Comparison of ENCODE assay signal across 9 mouse cellular contexts in genomic region chr4:143379931-143380715, GRCm38 (mm10). TPM values are rescaled to one million over a fixed set of nuclear protein-coding genes. Genes with fewer than 3 reads are reported as not detected.
DNase-seq lines count a peak whose midpoint lies in the region; ATAC-seq and TF ChIP-seq lines count a peak whose summit lies in the region.
"Had no signal": no experiment of that assay in that cellular context is flagged by ENCODE, and none has a peak within 500 bp of the region (broad histone marks: within the 10 kb centered on the region; RNA-seq: fewer than 3 reads in every experiment).

No protein-coding gene starts in this region.

- no peak overlapping the region for H3K9ac ChIP-seq in embryonic facial prominence, embryonic 14.5 days (ENCODE audit: low read depth, low read length)
- 0 out of 2 replicates have a peak overlapping the region, but pooled peaks have one; percentile 35 for H3K9ac ChIP-seq in hindbrain, embryonic 13.5 days
- peak overlapping the region; percentile 33 for H3K9ac ChIP-seq in neural tube, embryonic 11.5 days (ENCODE audit: low read length)
- H3K9ac ChIP-seq: lung, embryonic 14.5 days had no signal

- H3K36me3 ChIP-seq in embryonic facial prominence, embryonic 14.5 days (ENCODE audit: control insufficient read depth, insufficient read depth, low read length): no peaks in the 10 kb centered on the region
- H3K36me3 ChIP-seq in hindbrain, embryonic 13.5 days: no peaks in the 10 kb centered on the region
- H3K36me3 ChIP-seq in neural tube, embryonic 11.5 days (ENCODE audit: control insufficient read depth, insufficient read depth, low read length): no peaks in the 10 kb centered on the region

- no peak overlapping the region for H3K27ac ChIP-seq in embryonic facial prominence, embryonic 14.5 days (replicated peaks; ENCODE audit: low read depth, low read length)
- peak overlapping the region; percentile 56 for H3K27ac ChIP-seq in hindbrain, embryonic 13.5 days
- peak overlapping the region; percentile 84 for H3K27ac ChIP-seq in neural tube, embryonic 11.5 days (ENCODE audit: low read depth, low read length)

- peak; percentile 18 for DNase-seq in layer of hippocampus, adult 11-12 months (ENCODE audit: low spot score)
- no peak for DNase-seq in layer of hippocampus, adult 9-10 months (ENCODE audit: low spot score)
- DNase-seq in embryonic facial prominence, embryonic 14.5 days (ENCODE audit: low spot score): peak; percentile 10
- DNase-seq in neural tube, embryonic 11.5 days (ENCODE audit: low spot score): peak; percentile 71
- no peak for DNase-seq in thymus, postnatal 14 days
- DNase-seq in lung, adult 2 months: no peak
- DNase-seq in thymus, postnatal 36 days: no peak

- no peak for TF ChIP-seq POLR2A in lung, adult 2 months (IDR thresholded peaks at IDR 0.05; ENCODE audit: borderline replicate concordance, extremely low read depth, low read depth, low read length)

- TF ChIP-seq CTCF in lung, adult 2 months (IDR thresholded peaks at IDR 0.05; ENCODE audit: insufficient read depth, low read length): no peak

- H3K4me3 ChIP-seq in embryonic facial prominence, embryonic 14.5 days (ENCODE audit: low read depth, low read length): no peak overlapping the region
- H3K4me3 ChIP-seq in hindbrain, embryonic 13.5 days: no peak overlapping the region
- no peak overlapping the region for H3K4me3 ChIP-seq in neural tube, embryonic 11.5 days (ENCODE audit: low read depth, low read length)
- no peak overlapping the region for H3K4me3 ChIP-seq in lung, adult 2 months (replicated peaks; ENCODE audit: extremely low read depth, low read depth, low read length)

- 30% methylated on average over 15 of the region's 15 CpGs for WGBS in embryonic facial prominence, embryonic 14.5 days
- 11% methylated on average over 15 of the region's 15 CpGs for WGBS in hindbrain, embryonic 13.5 days
- 21% methylated on average over 15 of the region's 15 CpGs for WGBS in neural tube, embryonic 11.5 days
- WGBS in lung, adult 2 months: 32% methylated on average over 15 of the region's 15 CpGs

- ATAC-seq in embryonic facial prominence, embryonic 14.5 days (ENCODE audit: low read depth): no peak
- ATAC-seq in hindbrain, embryonic 13.5 days (ENCODE audit: low FRiP score): peak; percentile 81
- peak; percentile 89 for ATAC-seq in neural tube, embryonic 11.5 days (ENCODE audit: insufficient read depth, low FRiP score, low TSS enrichment)

- peaks cover 10% of the 10 kb centered on the region; the same call in 1 of the 2 replicates for H3K27me3 ChIP-seq in embryonic facial prominence, embryonic 14.5 days (replicated peaks; ENCODE audit: control insufficient read depth, insufficient read depth, low read length)
- H3K27me3 ChIP-seq in hindbrain, embryonic 13.5 days: peaks cover 4% of the 10 kb centered on the region; the same call in 1 of the 2 replicates
- no peaks in the 10 kb centered on the region for H3K27me3 ChIP-seq in neural tube, embryonic 11.5 days (ENCODE audit: control insufficient read depth, insufficient read depth, low read length)

- H3K9me3 ChIP-seq in embryonic facial prominence, embryonic 14.5 days (ENCODE audit: control insufficient read depth, low read length): no peaks in the 10 kb centered on the region
- no peaks in the 10 kb centered on the region for H3K9me3 ChIP-seq in hindbrain, embryonic 13.5 days
- H3K9me3 ChIP-seq in neural tube, embryonic 11.5 days (ENCODE audit: control insufficient read depth, low read length): no peaks in the 10 kb centered on the region

- H3K4me1 ChIP-seq in embryonic facial prominence, embryonic 14.5 days (ENCODE audit: control insufficient read depth, insufficient read depth, low read length): no peaks in the 10 kb centered on the region
- peaks cover 18% of the 10 kb centered on the region for H3K4me1 ChIP-seq in hindbrain, embryonic 13.5 days (replicated peaks)
- H3K4me1 ChIP-seq in neural tube, embryonic 11.5 days (ENCODE audit: control insufficient read depth, insufficient read depth, low read length): peaks cover 8% of the 10 kb centered on the region
- no peaks in the 10 kb centered on the region for H3K4me1 ChIP-seq in lung, adult 2 months (ENCODE audit: control insufficient read depth, insufficient read depth, low read length)

- no peak overlapping the region for H3K4me2 ChIP-seq in embryonic facial prominence, embryonic 14.5 days (ENCODE audit: low read depth, low read length)
- H3K4me2 ChIP-seq in hindbrain, embryonic 13.5 days: peak overlapping the region; percentile 43
- peak overlapping the region; percentile 32 for H3K4me2 ChIP-seq in neural tube, embryonic 11.5 days (ENCODE audit: low read depth)
- H3K4me2 ChIP-seq: lung, embryonic 14.5 days had no signal

RNA-seq across cellular contexts. Expression of gene Pramel1, which starts 14.1 kb away (rescaled TPM):
- polyA plus RNA-seq in embryonic facial prominence, embryonic 14.5 days (2014; fragmentation: Nextera tagmentation; extraction: Ambion mirVana): not detected in 2 replicates
- not detected in 2 replicates for polyA plus RNA-seq in hindbrain, embryonic 13.5 days (2015; fragmentation: Nextera tagmentation; extraction: Ambion mirVana)
- polyA plus RNA-seq in neural tube, embryonic 11.5 days (2014; fragmentation: Nextera tagmentation; extraction: Ambion mirVana): not detected in 2 replicates
- polyA plus RNA-seq in lung, adult 2 months (2012; rRNA removed): not detected in 2 replicates
- polyA plus RNA-seq: lung, embryonic 14.5 days had no signal

RNA-seq across cellular contexts. Expression of gene Lrrc38, which starts 30.6 kb away (rescaled TPM):
- 2.2 and 2.3 TPM in 2 replicates for polyA plus RNA-seq in embryonic facial prominence, embryonic 14.5 days (2014; fragmentation: Nextera tagmentation; extraction: Ambion mirVana)
- polyA plus RNA-seq in hindbrain, embryonic 13.5 days (2015; fragmentation: Nextera tagmentation; extraction: Ambion mirVana): 0.22 TPM in 2 replicates
- 0.48 and 1.1 TPM in 2 replicates for polyA plus RNA-seq in neural tube, embryonic 11.5 days (2014; fragmentation: Nextera tagmentation; extraction: Ambion mirVana)
- 0.07 and 0.25 TPM in 2 replicates for polyA plus RNA-seq in lung, adult 2 months (2012; rRNA removed)
- polyA plus RNA-seq: lung, embryonic 14.5 days had no signal

RNA-seq across cellular contexts. Expression of gene Pramef8, which starts 32.1 kb away (rescaled TPM):
- polyA plus RNA-seq in embryonic facial prominence, embryonic 14.5 days (2014; fragmentation: Nextera tagmentation; extraction: Ambion mirVana): 8.8 and 12.1 TPM in 2 replicates
- polyA plus RNA-seq in hindbrain, embryonic 13.5 days (2015; fragmentation: Nextera tagmentation; extraction: Ambion mirVana): 23.5 and 26.6 TPM in 2 replicates
- polyA plus RNA-seq in neural tube, embryonic 11.5 days (2014; fragmentation: Nextera tagmentation; extraction: Ambion mirVana): 17.3 and 17.4 TPM in 2 replicates
- 4.4 and 6.0 TPM in 2 replicates for polyA plus RNA-seq in lung, adult 2 months (2012; rRNA removed)

Comparison
In these comparisons a context has a peak if more than half of its experiments do, and no peak if none do; other contexts are left out.
1. DNase-seq: peak in layer of hippocampus, adult 11-12 months (single experiment), embryonic facial prominence, embryonic 14.5 days (single experiment) and neural tube, embryonic 11.5 days (single experiment); none in layer of hippocampus, adult 9-10 months (single experiment), thymus, postnatal 14 days (single experiment), lung, adult 2 months (single experiment) and thymus, postnatal 36 days (0 of 2).